Mouse (Mus musculus): ENCODE results near the gene Dpp6. TPM values are rescaled to one million over a fixed set of nuclear protein-coding genes. Genes with fewer than 3 reads are reported as not detected.

The Dpp6 gene
- total and polyA plus RNA-seq, 3 experiments = not detected

DNA sequence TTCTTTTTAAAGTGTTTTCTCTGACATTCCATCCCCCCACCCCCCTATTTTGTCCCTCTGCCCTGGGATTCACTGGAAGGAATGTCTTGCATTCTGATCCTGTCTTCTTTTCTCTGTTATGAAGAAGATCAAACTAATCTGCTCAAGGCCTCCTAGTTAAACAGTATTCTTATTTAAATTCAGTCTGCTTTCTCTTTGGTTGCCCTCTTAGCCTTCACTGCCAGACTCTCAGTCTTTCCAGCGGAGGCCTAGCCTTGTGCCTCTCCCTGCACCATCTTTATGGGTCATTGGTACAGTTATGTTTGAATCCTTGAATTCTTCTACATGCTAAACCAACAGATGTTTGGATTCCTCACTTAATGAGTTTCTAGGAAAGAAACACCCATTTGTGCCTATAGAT lies 211.6 kb downstream of the Dpp6 start:
- TF ChIP-seq USF2 (IDR thresholded peaks at IDR 0.05; ENCODE audit: borderline replicate concordance in 1 of 2, insufficient read depth in 1 of 2, low read depth in 1 of 2, low read length in 2 of 2) (no peak), ZNF384 (IDR thresholded peaks at IDR 0.05; ENCODE audit: low read depth, low read length) (no peak), TAL1 (IDR thresholded peaks at IDR 0.05; ENCODE audit: low read length) (no peak), RAD21 (IDR thresholded peaks at IDR 0.05; ENCODE audit: low read depth, low read length) (no peak), MXI1 (IDR thresholded peaks at IDR 0.05; ENCODE audit: low read depth, low read length) (no peak)
- H3K27me3 ChIP-seq (ENCODE audit: control insufficient read depth in 1 of 2, insufficient read depth in 2 of 2, low read length in 2 of 2) = no peaks in the 10 kb centered on the region
- H3K36me3 ChIP-seq (ENCODE audit: control insufficient read depth in 1 of 2, insufficient read depth in 2 of 2, low read length in 2 of 2) = no peaks in the 10 kb centered on the region
- no peak overlapping the region for H3K4me3 ChIP-seq (ENCODE audit: control insufficient read depth in 1 of 2, insufficient read depth in 1 of 2, low read depth in 2 of 2, low read length in 2 of 2)
- no peak for DNase-seq (ENCODE audit: low read depth, low spot score)
- H3K27ac ChIP-seq (ENCODE audit: control insufficient read depth, low read depth, low read length) = no peak overlapping the region
- H3K9ac ChIP-seq (ENCODE audit: control insufficient read depth, low read depth, low read length, poor library complexity, severe bottlenecking) = no peak overlapping the region
- H3K4me1 ChIP-seq (ENCODE audit: control insufficient read depth in 1 of 2, insufficient read depth in 2 of 2, low read length in 2 of 2) = no peaks in the 10 kb centered on the region
- no peaks in the 10 kb centered on the region for H3K9me3 ChIP-seq (replicated peaks; ENCODE audit: insufficient read depth, low read length)
- H3K79me2 ChIP-seq (ENCODE audit: control insufficient read depth, insufficient read depth, low read length, poor library complexity) = no peaks in the 10 kb centered on the region

GRCm38 (mm10) chr5:27029784-27030183 lies 212.8 kb downstream of the Dpp6 start:
- Histone ChIP-seq H3K36me3 (ENCODE audit: control insufficient read depth in 1 of 2, insufficient read depth in 2 of 2, low read length in 2 of 2) (no peaks in the 10 kb centered on the region), H3K4me1 (ENCODE audit: control insufficient read depth in 1 of 2, insufficient read depth in 2 of 2, low read length in 2 of 2) (no peaks in the 10 kb centered on the region), H3K9me3 (replicated peaks; ENCODE audit: insufficient read depth, low read length) (peaks cover 3% of the 10 kb centered on the region; the same call in 1 of the 2 replicates), H3K9ac (ENCODE audit: control insufficient read depth, low read depth, low read length, poor library complexity, severe bottlenecking) (no peak overlapping the region), H3K79me2 (ENCODE audit: control insufficient read depth, insufficient read depth, low read length, poor library complexity) (no peaks in the 10 kb centered on the region), H3K27me3 (ENCODE audit: control insufficient read depth in 1 of 2, insufficient read depth in 2 of 2, low read length in 2 of 2) (no peaks in the 10 kb centered on the region), H3K4me3 (ENCODE audit: control insufficient read depth in 1 of 2, insufficient read depth in 1 of 2, low read depth in 2 of 2, low read length in 2 of 2) (no peak overlapping the region), H3K27ac (ENCODE audit: control insufficient read depth, low read depth, low read length) (no peak overlapping the region)
- no peak for TF ChIP-seq GABPA (IDR thresholded peaks at IDR 0.05; ENCODE audit: low read depth, low read length)
- peak in 2 of 3 experiments; percentile 4 to 18; a peak in 1 of 6 replicates for TF ChIP-seq CTCF (IDR thresholded peaks at IDR 0.05 in 2 of 3, conservative IDR thresholded peaks at IDR 0.05 in 1 of 3; ENCODE audit: control insufficient read depth in 1 of 3, insufficient read depth in 1 of 3, low read depth in 2 of 3, low read length in 3 of 3, poor library complexity in 1 of 3, severe bottlenecking in 1 of 3)
- peak; percentile 3 for DNase-seq (ENCODE audit: low read depth, low spot score)

DNA sequence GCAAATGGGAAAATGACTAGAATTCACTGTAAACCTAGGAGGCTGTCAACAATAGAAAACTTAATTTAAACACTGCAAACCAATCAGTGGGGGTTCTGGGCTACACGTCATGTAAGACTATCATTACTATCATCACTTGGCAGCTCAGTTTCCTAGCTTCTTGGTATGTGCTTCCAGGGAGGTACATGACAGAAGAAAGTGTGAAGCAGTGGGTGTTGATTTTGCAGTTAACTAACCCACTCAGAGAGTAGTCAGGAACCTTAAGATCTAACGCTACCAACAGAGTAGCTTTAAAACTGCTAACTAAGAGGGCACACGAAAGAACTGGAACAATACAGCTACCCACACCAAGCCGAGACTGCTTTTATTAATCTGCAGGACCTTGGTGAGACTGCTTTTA lies 217.9 kb downstream of the Dpp6 start:
- H3K4me3 ChIP-seq (ENCODE audit: control insufficient read depth in 1 of 2, insufficient read depth in 1 of 2, low read depth in 2 of 2, low read length in 2 of 2) = no peak overlapping the region
- DNase-seq (ENCODE audit: low read depth, low spot score) = no peak
- H3K36me3 ChIP-seq (ENCODE audit: control insufficient read depth in 1 of 2, insufficient read depth in 2 of 2, low read length in 2 of 2) = no peaks in the 10 kb centered on the region
- no peak overlapping the region for H3K27ac ChIP-seq (ENCODE audit: control insufficient read depth, low read depth, low read length)
- H3K9me3 ChIP-seq (replicated peaks; ENCODE audit: insufficient read depth, low read length) = peaks cover 3% of the 10 kb centered on the region; the same call in 1 of the 2 replicates
- TF ChIP-seq CTCF (IDR thresholded peaks at IDR 0.05 in 2 of 3, conservative IDR thresholded peaks at IDR 0.05 in 1 of 3; ENCODE audit: control insufficient read depth in 1 of 3, insufficient read depth in 1 of 3, low read depth in 2 of 3, low read length in 3 of 3, poor library complexity in 1 of 3, severe bottlenecking in 1 of 3) = no peak
- TF ChIP-seq MYB (IDR thresholded peaks at IDR 0.05; ENCODE audit: low read depth, low read length) = no peak
- TF ChIP-seq MAZ (IDR thresholded peaks at IDR 0.05; ENCODE audit: low read depth, low read length) = no peak
- TF ChIP-seq TBP (IDR thresholded peaks at IDR 0.05; ENCODE audit: low read depth, low read length) = no peak
- TF ChIP-seq POLR2AphosphoS5 (IDR thresholded peaks at IDR 0.05; ENCODE audit: borderline replicate concordance, low read depth, low read length) = no peak
- no peak for TF ChIP-seq EP300 (IDR thresholded peaks at IDR 0.05; ENCODE audit: low read depth in 1 of 2, low read length in 2 of 2)
- no peak for TF ChIP-seq USF1 (IDR thresholded peaks at IDR 0.05; ENCODE audit: low read depth, low read length)
- no peak for TF ChIP-seq SIN3A (IDR thresholded peaks at IDR 0.05; ENCODE audit: low read length)
- no peak for TF ChIP-seq MYC (IDR thresholded peaks at IDR 0.05; ENCODE audit: low read depth, low read length)
- no peak for TF ChIP-seq MAX (IDR thresholded peaks at IDR 0.05; ENCODE audit: low read length)
- TF ChIP-seq ZMIZ1 (IDR thresholded peaks at IDR 0.05; ENCODE audit: low read depth, low read length) = no peak
- TF ChIP-seq KAT2A (conservative IDR thresholded peaks at IDR 0.05; ENCODE audit: low read depth, low read length) = no peak
- no peak for TF ChIP-seq TCF12 (IDR thresholded peaks at IDR 0.05; ENCODE audit: low read depth, low read length)
- no peak overlapping the region for H3K9ac ChIP-seq (ENCODE audit: control insufficient read depth, low read depth, low read length, poor library complexity, severe bottlenecking)
- no peaks in the 10 kb centered on the region for H3K27me3 ChIP-seq (ENCODE audit: control insufficient read depth in 1 of 2, insufficient read depth in 2 of 2, low read length in 2 of 2)
- H3K4me1 ChIP-seq (ENCODE audit: control insufficient read depth in 1 of 2, insufficient read depth in 2 of 2, low read length in 2 of 2) = no peaks in the 10 kb centered on the region
- H3K79me2 ChIP-seq (ENCODE audit: control insufficient read depth, insufficient read depth, low read length, poor library complexity) = no peaks in the 10 kb centered on the region

Data from MEL (cell line).